12 mouse cellular contexts compared by ENCODE assay signal in the genomic region with DNA sequence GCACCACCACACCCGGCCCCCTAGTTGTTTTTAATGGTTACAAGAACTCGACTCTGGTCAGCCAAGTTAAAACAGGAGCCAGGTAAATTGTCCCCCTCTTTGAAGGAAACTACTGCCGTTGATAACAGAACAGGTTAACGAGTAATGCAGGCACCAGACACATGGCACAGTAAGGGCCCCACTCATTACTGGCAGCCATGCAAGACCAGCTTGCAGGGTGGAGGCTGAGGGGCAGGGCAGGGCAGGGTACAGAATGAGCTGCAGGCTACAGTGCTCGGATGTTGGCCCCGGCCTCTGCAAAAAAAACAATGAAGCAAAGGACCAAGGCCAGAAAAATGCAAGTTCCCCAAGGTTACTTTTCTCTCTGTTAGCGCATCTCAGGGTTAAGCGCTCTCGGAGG. TPM values are rescaled to one million over a fixed set of nuclear protein-coding genes. Genes with fewer than 3 reads are reported as not detected.
"Had no signal": no experiment of that assay in that cellular context is flagged by ENCODE, and none has a peak within 500 bp of the region (broad histone marks: within the 10 kb centered on the region; RNA-seq: fewer than 3 reads in every experiment).

No protein-coding gene starts in this region.

- H3K27me3 ChIP-seq: limb, embryonic 15.5 days; midbrain, embryonic 15.5 days; neural tube, embryonic 12.5 days; neural tube, embryonic 15.5 days had no signal

- H3K27ac ChIP-seq: limb, embryonic 12.5 days; limb, embryonic 15.5 days; liver, embryonic 14.5 days; macrophage; midbrain, embryonic 12.5 days; midbrain, embryonic 15.5 days; neural tube, embryonic 12.5 days; neural tube, embryonic 15.5 days had no signal

- H3K9me3 ChIP-seq: limb, embryonic 12.5 days; limb, embryonic 15.5 days; midbrain, embryonic 12.5 days; midbrain, embryonic 15.5 days; neural tube, embryonic 12.5 days; neural tube, embryonic 15.5 days had no signal

- H3K36me3 ChIP-seq: limb, embryonic 12.5 days; limb, embryonic 15.5 days; midbrain, embryonic 12.5 days; midbrain, embryonic 15.5 days; neural tube, embryonic 12.5 days; neural tube, embryonic 15.5 days had no signal

- H3K4me3 ChIP-seq: limb, embryonic 12.5 days; limb, embryonic 15.5 days; midbrain, embryonic 12.5 days; midbrain, embryonic 15.5 days; neural tube, embryonic 12.5 days; neural tube, embryonic 15.5 days had no signal

- DNase-seq: liver, postnatal 0 days; lung, embryonic 14.5 days; thymus, postnatal 25 days had no signal

- H3K4me1 ChIP-seq: limb, embryonic 12.5 days; limb, embryonic 15.5 days; midbrain, embryonic 12.5 days; midbrain, embryonic 15.5 days; neural tube, embryonic 12.5 days; neural tube, embryonic 15.5 days had no signal

RNA-seq across cellular contexts. Expression of a gene that starts 39.7 kb away (rescaled TPM):
- polyA plus RNA-seq: small intestine, adult 2 months had no signal
